Mouse (Mus musculus): ENCODE measurements around the gene Fbxw7. TPM values are rescaled to one million over a fixed set of nuclear protein-coding genes. Genes with fewer than 3 reads are reported as not detected.

The Fbxw7 gene
- polyA plus RNA-seq, 1 experiment from 2014 or later = 8.9 TPM

DNA sequence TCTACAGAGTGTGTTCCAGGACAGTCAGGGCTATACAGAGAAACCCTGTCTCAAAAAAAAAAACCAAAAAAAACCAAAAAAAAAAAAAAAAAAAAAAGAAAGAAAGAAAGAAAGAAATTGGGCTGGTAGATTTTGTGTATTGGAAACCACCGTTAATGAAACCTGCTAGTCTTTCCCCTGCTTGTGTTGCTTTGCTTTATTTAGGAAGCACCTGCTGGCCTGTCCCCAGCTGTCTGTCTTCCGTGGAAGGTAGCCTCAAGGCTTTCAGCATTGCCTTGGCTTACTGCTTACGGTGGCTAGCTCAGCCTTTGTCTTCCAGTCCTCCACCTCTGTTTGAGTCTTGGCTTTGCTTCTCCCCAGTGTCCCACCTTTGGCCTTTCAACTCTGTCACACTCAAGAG lies 11.9 kb downstream of the Fbxw7 start:
- Histone ChIP-seq H3K4me1 (ENCODE audit: control insufficient read depth in 2 of 2, insufficient read depth in 2 of 2, low read length in 2 of 2) (peaks cover 2 to 10% of the 10 kb centered on the region in 2 experiments; a peak in 2 of 4 replicates), H3K9me3 (ENCODE audit: control insufficient read depth, low read length) (no peaks in the 10 kb centered on the region), H3K27ac (replicated peaks in 1 of 2; ENCODE audit: control insufficient read depth in 1 of 2, insufficient read depth in 1 of 2, low read depth in 2 of 2, low read length in 2 of 2) (no peak overlapping the region), H3K9ac (ENCODE audit: low read length) (no peak overlapping the region), H3K27me3 (ENCODE audit: control insufficient read depth, insufficient read depth, low read length) (no peaks in the 10 kb centered on the region), H3K36me3 (ENCODE audit: control insufficient read depth, insufficient read depth, low read length) (no peaks in the 10 kb centered on the region), H3K4me3 (ENCODE audit: control insufficient read depth in 1 of 2, insufficient read depth in 1 of 2, low read depth in 1 of 2, low read length in 2 of 2) (no peak overlapping the region), H3K4me2 (ENCODE audit: low read length) (no peak overlapping the region)
- ATAC-seq (ENCODE audit: insufficient number of reproducible peaks, insufficient read depth, low FRiP score, low read depth) = no peak
- 89% methylated on average over 3 of the region's 3 CpGs for WGBS

DNA sequence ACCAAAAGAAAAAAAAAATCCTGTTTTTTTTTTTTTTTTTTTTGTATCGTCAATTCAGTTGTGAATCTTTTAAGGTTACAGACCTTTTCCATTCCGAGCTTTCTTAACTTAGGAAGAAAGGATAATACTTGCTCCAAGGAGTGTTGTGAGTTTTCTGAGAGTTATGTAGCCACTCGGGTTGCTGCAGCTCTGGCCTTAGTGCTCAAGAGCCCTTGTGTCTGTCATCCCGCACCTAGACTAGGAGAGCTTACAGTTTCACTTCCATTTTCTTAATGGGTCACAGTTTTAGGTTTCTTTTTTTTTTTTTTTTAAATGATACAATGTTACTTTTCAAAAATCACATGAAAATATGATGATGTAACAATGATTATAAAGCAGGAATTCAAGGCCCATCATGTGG lies 12.5 kb downstream of the Fbxw7 start:
- peaks cover 2 to 10% of the 10 kb centered on the region in 2 experiments; a peak in 2 of 4 replicates for H3K4me1 ChIP-seq (ENCODE audit: control insufficient read depth in 2 of 2, insufficient read depth in 2 of 2, low read length in 2 of 2)
- WGBS = 87% methylated on average over 4 of the region's 4 CpGs
- no peak for ATAC-seq (ENCODE audit: insufficient number of reproducible peaks, insufficient read depth, low FRiP score, low read depth)

DNA sequence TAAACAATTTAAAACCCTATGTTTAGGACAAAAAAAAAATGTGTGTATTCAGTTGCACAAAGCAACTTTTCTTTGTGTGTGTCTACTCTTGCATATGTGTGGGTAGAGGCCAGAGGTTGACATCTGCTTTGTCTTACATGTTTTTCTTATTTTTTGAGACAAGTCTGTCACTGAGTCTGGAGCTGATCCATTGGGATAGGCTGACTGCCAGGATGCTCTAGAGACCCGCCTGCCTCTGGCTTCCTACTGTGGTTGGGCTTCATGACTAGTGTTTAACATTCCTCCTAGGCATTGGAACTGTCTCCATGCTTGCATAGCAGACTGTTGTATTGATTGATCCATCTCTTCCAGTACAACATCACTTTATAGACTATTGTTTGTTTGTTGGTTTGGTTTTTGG lies 14.3 kb downstream of the Fbxw7 start:
- H3K4me3 ChIP-seq (ENCODE audit: control insufficient read depth in 1 of 2, insufficient read depth in 1 of 2, low read depth in 1 of 2, low read length in 2 of 2) = no peak overlapping the region
- no peak overlapping the region for H3K27ac ChIP-seq (replicated peaks in 1 of 2; ENCODE audit: control insufficient read depth in 1 of 2, insufficient read depth in 1 of 2, low read depth in 2 of 2, low read length in 2 of 2)
- no peaks in the 10 kb centered on the region for H3K9me3 ChIP-seq (ENCODE audit: control insufficient read depth, low read length)
- H3K4me2 ChIP-seq (ENCODE audit: low read length) = no peak overlapping the region
- H3K36me3 ChIP-seq (ENCODE audit: control insufficient read depth, insufficient read depth, low read length) = no peaks in the 10 kb centered on the region
- H3K9ac ChIP-seq (ENCODE audit: low read length) = no peak overlapping the region
- 73% methylated on average over 1 of the region's 1 CpGs for WGBS
- no peaks in the 10 kb centered on the region for H3K27me3 ChIP-seq (ENCODE audit: control insufficient read depth, insufficient read depth, low read length)
- H3K4me1 ChIP-seq (ENCODE audit: control insufficient read depth in 2 of 2, insufficient read depth in 2 of 2, low read length in 2 of 2) = peaks cover 2 to 10% of the 10 kb centered on the region in 2 experiments; a peak in 2 of 4 replicates
- no peak for ATAC-seq (ENCODE audit: insufficient number of reproducible peaks, insufficient read depth, low FRiP score, low read depth)

More for the DNA sequence above, 12.5 kb downstream of the Fbxw7 start:
- Histone ChIP-seq H3K9me3 (ENCODE audit: control insufficient read depth, low read length) (no peaks in the 10 kb centered on the region), H3K4me2 (ENCODE audit: low read length) (no peak overlapping the region), H3K36me3 (ENCODE audit: control insufficient read depth, insufficient read depth, low read length) (no peaks in the 10 kb centered on the region), H3K27ac (replicated peaks in 1 of 2; ENCODE audit: control insufficient read depth in 1 of 2, insufficient read depth in 1 of 2, low read depth in 2 of 2, low read length in 2 of 2) (no peak overlapping the region), H3K27me3 (ENCODE audit: control insufficient read depth, insufficient read depth, low read length) (no peaks in the 10 kb centered on the region), H3K9ac (ENCODE audit: low read length) (no peak overlapping the region), H3K4me3 (ENCODE audit: control insufficient read depth in 1 of 2, insufficient read depth in 1 of 2, low read depth in 1 of 2, low read length in 2 of 2) (no peak overlapping the region)

DNA sequence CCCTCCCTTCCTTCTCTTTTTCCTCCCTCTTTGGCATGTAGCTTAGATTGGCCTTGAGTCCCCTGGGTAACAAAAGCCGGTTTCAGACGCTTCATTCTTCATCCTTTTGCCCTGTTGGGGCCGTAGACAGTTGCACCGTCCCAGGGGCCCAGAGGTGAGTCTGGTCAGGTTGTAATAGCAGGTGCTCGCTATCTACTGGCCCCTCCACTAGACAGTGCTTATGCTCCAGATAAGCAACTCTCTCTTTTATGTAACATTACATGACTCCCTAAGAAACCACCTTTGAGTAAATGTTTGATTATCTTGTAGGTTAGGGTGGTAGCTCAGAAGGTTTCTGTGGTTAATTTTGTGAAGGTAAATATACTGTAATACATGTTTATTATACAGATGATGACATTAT lies 21.0 kb downstream of the Fbxw7 start:
- no peaks in the 10 kb centered on the region for H3K36me3 ChIP-seq (ENCODE audit: control insufficient read depth, insufficient read depth, low read length)
- no peaks in the 10 kb centered on the region for H3K27me3 ChIP-seq (ENCODE audit: control insufficient read depth, insufficient read depth, low read length)
- H3K9me3 ChIP-seq (ENCODE audit: control insufficient read depth, low read length) = no peaks in the 10 kb centered on the region
- no peak overlapping the region for H3K4me3 ChIP-seq (ENCODE audit: control insufficient read depth in 1 of 2, insufficient read depth in 1 of 2, low read depth in 1 of 2, low read length in 2 of 2)
- H3K27ac ChIP-seq (replicated peaks in 1 of 2; ENCODE audit: control insufficient read depth in 1 of 2, insufficient read depth in 1 of 2, low read depth in 2 of 2, low read length in 2 of 2) = no peak overlapping the region
- ATAC-seq (ENCODE audit: insufficient number of reproducible peaks, insufficient read depth, low FRiP score, low read depth) = no peak
- H3K4me1 ChIP-seq (ENCODE audit: control insufficient read depth in 2 of 2, insufficient read depth in 2 of 2, low read length in 2 of 2) = no peaks in the 10 kb centered on the region
- no peak overlapping the region for H3K4me2 ChIP-seq (ENCODE audit: low read length)
- no peak overlapping the region for H3K9ac ChIP-seq (ENCODE audit: low read length)
- WGBS = 64% methylated on average over 5 of the region's 5 CpGs

DNA sequence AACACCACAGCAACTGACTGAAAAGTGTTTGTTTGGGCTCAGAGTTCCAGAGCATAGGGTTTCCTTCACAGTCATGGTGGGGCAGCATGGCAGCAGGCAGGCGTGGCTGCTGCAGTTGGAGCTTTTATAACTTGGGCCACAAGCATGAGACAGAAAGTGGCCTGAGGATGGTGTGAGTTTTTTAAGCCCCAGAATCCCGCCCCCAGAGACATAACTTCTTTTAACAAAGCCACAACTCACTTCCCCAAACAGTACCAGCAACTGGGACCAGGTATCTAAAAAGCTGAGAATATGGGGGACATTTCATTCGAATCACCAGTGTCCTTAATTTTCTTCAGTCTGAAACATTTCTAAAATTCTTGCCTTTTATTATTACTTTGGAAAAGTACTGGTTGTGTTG lies 22.9 kb downstream of the Fbxw7 start:
- H3K4me3 ChIP-seq (ENCODE audit: control insufficient read depth in 1 of 2, insufficient read depth in 1 of 2, low read depth in 1 of 2, low read length in 2 of 2) = no peak overlapping the region
- no peak overlapping the region for H3K9ac ChIP-seq (ENCODE audit: low read length)
- no peaks in the 10 kb centered on the region for H3K4me1 ChIP-seq (ENCODE audit: control insufficient read depth in 2 of 2, insufficient read depth in 2 of 2, low read length in 2 of 2)
- H3K27me3 ChIP-seq (ENCODE audit: control insufficient read depth, insufficient read depth, low read length) = no peaks in the 10 kb centered on the region
- no peaks in the 10 kb centered on the region for H3K9me3 ChIP-seq (ENCODE audit: control insufficient read depth, low read length)
- WGBS = 88% methylated on average over 3 of the region's 3 CpGs
- ATAC-seq (ENCODE audit: insufficient number of reproducible peaks, insufficient read depth, low FRiP score, low read depth) = no peak
- H3K36me3 ChIP-seq (ENCODE audit: control insufficient read depth, insufficient read depth, low read length) = no peaks in the 10 kb centered on the region
- H3K27ac ChIP-seq (replicated peaks in 1 of 2; ENCODE audit: control insufficient read depth in 1 of 2, insufficient read depth in 1 of 2, low read depth in 2 of 2, low read length in 2 of 2) = no peak overlapping the region
- H3K4me2 ChIP-seq (ENCODE audit: low read length) = no peak overlapping the region

DNA sequence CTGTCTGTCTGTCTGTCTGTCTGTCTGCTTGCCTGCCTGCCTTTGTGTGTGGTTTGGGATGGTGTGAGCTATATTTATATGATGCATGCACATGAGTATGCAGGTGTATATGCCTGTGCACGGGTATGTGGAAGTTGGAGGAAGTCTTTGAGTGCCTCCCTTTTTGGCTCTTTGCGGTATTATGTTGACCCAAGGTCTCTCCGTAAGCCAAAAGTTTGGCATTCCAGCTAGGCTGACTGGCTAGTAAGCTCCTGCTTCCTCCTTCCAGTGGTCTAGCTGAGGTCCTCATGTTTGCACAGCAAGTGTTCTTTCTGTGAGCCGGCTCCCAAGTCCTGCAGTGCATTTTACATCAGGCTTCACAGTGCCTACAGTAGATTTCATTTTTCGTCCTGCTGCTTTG lies 24.4 kb downstream of the Fbxw7 start:
- Histone ChIP-seq H3K27me3 (ENCODE audit: control insufficient read depth, insufficient read depth, low read length) (no peaks in the 10 kb centered on the region), H3K9ac (ENCODE audit: low read length) (no peak overlapping the region), H3K4me2 (ENCODE audit: low read length) (no peak overlapping the region), H3K4me1 (ENCODE audit: control insufficient read depth in 2 of 2, insufficient read depth in 2 of 2, low read length in 2 of 2) (no peaks in the 10 kb centered on the region), H3K4me3 (ENCODE audit: control insufficient read depth in 1 of 2, insufficient read depth in 1 of 2, low read depth in 1 of 2, low read length in 2 of 2) (no peak overlapping the region), H3K9me3 (ENCODE audit: control insufficient read depth, low read length) (no peaks in the 10 kb centered on the region), H3K27ac (replicated peaks in 1 of 2; ENCODE audit: control insufficient read depth in 1 of 2, insufficient read depth in 1 of 2, low read depth in 2 of 2, low read length in 2 of 2) (no peak overlapping the region), H3K36me3 (ENCODE audit: control insufficient read depth, insufficient read depth, low read length) (no peaks in the 10 kb centered on the region)
- 81% methylated on average over 5 of the region's 5 CpGs for WGBS
- no peak for ATAC-seq (ENCODE audit: insufficient number of reproducible peaks, insufficient read depth, low FRiP score, low read depth)

DNA sequence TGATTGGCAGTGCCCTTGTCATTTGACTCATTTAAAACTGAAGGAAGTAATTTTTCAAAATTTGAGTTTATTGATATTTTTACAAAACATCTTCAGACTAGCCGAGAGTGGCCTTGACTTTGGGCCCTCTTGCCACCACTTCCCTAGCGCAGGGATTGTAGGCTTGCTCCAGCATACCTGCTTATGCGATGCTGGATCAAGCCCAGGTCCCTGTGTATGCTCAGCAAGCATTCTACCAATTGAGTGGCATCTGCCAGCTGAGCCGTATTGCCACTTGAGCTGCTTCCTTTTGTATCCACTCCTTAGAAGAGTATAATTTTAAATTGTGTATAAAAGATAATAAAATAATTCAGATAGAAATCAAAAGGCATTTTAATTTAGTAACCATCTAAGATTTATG lies 26.2 kb downstream of the Fbxw7 start:
- Histone ChIP-seq H3K4me2 (ENCODE audit: low read length) (no peak overlapping the region), H3K9me3 (ENCODE audit: control insufficient read depth, low read length) (no peaks in the 10 kb centered on the region), H3K4me1 (ENCODE audit: control insufficient read depth in 2 of 2, insufficient read depth in 2 of 2, low read length in 2 of 2) (no peaks in the 10 kb centered on the region), H3K27me3 (ENCODE audit: control insufficient read depth, insufficient read depth, low read length) (no peaks in the 10 kb centered on the region), H3K36me3 (ENCODE audit: control insufficient read depth, insufficient read depth, low read length) (no peaks in the 10 kb centered on the region), H3K27ac (replicated peaks in 1 of 2; ENCODE audit: control insufficient read depth in 1 of 2, insufficient read depth in 1 of 2, low read depth in 2 of 2, low read length in 2 of 2) (no peak overlapping the region), H3K9ac (ENCODE audit: low read length) (no peak overlapping the region), H3K4me3 (ENCODE audit: control insufficient read depth in 1 of 2, insufficient read depth in 1 of 2, low read depth in 1 of 2, low read length in 2 of 2) (no peak overlapping the region)
- WGBS = 89% methylated on average over 4 of the region's 4 CpGs
- no peak for ATAC-seq (ENCODE audit: insufficient number of reproducible peaks, insufficient read depth, low FRiP score, low read depth)

DNA sequence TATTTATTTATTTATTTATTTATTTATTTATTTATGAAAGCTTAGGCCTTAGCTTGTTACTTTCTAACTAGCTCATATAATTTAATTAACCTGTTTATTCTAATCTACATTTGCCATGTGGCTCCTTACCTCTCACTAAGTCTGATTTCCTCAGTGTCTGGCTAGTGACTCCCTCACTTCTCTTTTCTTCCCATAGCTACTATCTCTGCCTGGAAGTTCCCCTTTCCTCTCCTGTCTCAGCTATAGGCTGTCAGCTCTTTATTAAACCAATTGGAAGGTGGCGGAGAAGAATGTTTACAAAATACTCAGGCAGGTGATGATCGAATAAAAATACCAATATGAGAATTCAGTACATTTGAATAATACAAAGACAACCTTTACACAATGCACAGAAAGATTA lies 27.7 kb downstream of the Fbxw7 start:
- no peaks in the 10 kb centered on the region for H3K27me3 ChIP-seq (ENCODE audit: control insufficient read depth, insufficient read depth, low read length)
- WGBS = 76% methylated on average over 2 of the region's 2 CpGs
- no peak overlapping the region for H3K27ac ChIP-seq (replicated peaks in 1 of 2; ENCODE audit: control insufficient read depth in 1 of 2, insufficient read depth in 1 of 2, low read depth in 2 of 2, low read length in 2 of 2)
- no peak overlapping the region for H3K9ac ChIP-seq (ENCODE audit: low read length)
- H3K36me3 ChIP-seq (ENCODE audit: control insufficient read depth, insufficient read depth, low read length) = no peaks in the 10 kb centered on the region
- H3K9me3 ChIP-seq (ENCODE audit: control insufficient read depth, low read length) = no peaks in the 10 kb centered on the region
- no peak overlapping the region for H3K4me3 ChIP-seq (ENCODE audit: control insufficient read depth in 1 of 2, insufficient read depth in 1 of 2, low read depth in 1 of 2, low read length in 2 of 2)
- H3K4me2 ChIP-seq (ENCODE audit: low read length) = no peak overlapping the region
- peaks cover 0 to 13% of the 10 kb centered on the region in 2 experiments; a peak in 3 of 4 replicates for H3K4me1 ChIP-seq (ENCODE audit: control insufficient read depth in 2 of 2, insufficient read depth in 2 of 2, low read length in 2 of 2)
- no peak for ATAC-seq (ENCODE audit: insufficient number of reproducible peaks, insufficient read depth, low FRiP score, low read depth)
